Mouse (Mus musculus): Measurements from ENCODE around the gene Gh. TPM values are rescaled to one million over a fixed set of nuclear protein-coding genes. Genes with fewer than 3 reads are reported as not detected.
A peak's percentile ranks its signal among the peaks of the same experiment; 100 is the strongest.

Gh gene
- polyA plus RNA-seq, 1 experiment: not detected

DNA sequence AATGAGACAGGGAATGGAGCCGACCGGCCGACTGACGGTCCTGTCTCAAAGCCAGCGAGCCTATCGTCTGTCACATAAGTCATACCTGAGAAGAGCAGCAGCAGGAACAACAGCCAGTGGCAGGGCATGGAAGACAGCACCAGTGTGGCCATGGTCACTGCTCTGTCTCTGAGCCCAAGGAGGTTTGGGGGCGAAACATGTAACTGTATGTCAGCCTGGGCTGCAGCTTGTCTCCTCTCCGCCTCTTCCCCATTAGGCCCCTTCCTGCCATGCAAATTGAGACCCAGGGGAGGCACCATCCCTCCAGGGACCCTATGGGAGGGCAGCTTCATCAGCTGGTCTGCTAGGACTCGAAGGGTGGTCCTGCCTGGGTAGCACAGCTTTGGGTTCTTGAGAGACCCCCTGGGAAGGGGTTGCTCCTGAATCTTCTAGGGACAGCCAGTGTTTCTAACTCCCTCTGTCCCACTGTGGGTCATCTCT, 12.7 kb upstream of the Gh start, which contains the start of gene Cd79b:
Gene Cd79b, minus strand, starts transcription at position 430 of the 480 bp plus-strand sequence.
- H3K4me1 ChIP-seq (ENCODE audit: control insufficient read depth, insufficient read depth, low read length): peaks cover 25% of the 10 kb centered on the region
- no peak within 1 kb of the TSS for H3K27ac ChIP-seq (ENCODE audit: insufficient read depth, low read depth, low read length)

DNA sequence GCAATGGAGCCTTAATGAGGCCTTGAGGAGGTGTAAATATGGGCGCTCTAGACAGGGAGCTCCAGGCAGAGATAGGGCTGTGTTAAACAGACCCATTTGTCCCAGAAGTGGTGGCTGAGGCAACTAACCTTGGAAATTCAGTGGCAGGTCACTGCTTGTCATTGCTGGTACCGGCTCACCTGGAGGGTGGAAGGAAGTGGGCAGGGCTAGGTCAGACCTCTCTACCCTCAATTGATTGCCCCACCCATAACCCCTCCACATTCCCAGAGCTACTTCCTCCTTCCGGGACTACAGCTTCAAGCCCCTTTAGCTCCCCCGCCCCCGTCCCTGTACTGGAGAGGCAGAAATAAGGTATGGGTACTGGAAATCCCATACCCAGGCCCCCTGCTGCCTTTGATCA, 11.9 kb upstream of the Gh start:
- Histone ChIP-seq H3K27ac (ENCODE audit: insufficient read depth, low read depth, low read length) (no peak overlapping the region), H3K4me3 (ENCODE audit: insufficient read depth, low read length) (no peak overlapping the region), H3K4me1 (ENCODE audit: control insufficient read depth, insufficient read depth, low read length) (peaks cover 18% of the 10 kb centered on the region)
- TF ChIP-seq POLR2A (IDR thresholded peaks at IDR 0.05; ENCODE audit: borderline replicate concordance, low read depth, low read length) (no peak), CTCF (IDR thresholded peaks at IDR 0.05; ENCODE audit: low read depth, low read length) (no peak)

More for the DNA sequence above, 12.7 kb upstream of the Gh start, which contains the start of gene Cd79b:
- TF ChIP-seq POLR2A (IDR thresholded peaks at IDR 0.05; ENCODE audit: borderline replicate concordance, low read depth, low read length) (no peak), CTCF (IDR thresholded peaks at IDR 0.05; ENCODE audit: low read depth, low read length) (no peak)
- no peak within 1 kb of the TSS for H3K4me3 ChIP-seq (ENCODE audit: insufficient read depth, low read length)

DNA sequence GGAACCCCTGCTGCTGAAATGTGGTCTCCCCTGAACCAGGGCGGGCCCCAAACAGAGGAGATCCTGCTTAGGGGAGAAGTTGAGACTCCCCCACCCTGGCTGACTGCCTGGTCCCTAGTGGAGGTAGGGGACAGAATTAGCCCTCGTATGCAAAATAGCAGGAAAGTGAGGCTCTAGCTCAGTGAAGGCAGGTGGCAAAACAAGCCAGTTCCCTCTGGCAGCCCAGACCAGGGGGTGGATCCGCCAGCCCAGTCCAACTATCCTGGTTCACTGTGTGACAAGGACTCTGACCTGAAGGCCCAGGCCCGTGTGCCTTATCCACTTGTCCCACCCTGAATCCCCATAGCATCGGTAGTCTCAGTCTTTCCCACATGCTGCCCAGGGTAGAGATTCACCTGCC, 8.5 kb upstream of the Gh start:
- Histone ChIP-seq H3K4me3 (ENCODE audit: insufficient read depth, low read length) (no peak overlapping the region), H3K4me1 (ENCODE audit: control insufficient read depth, insufficient read depth, low read length) (peaks cover 14% of the 10 kb centered on the region), H3K27ac (ENCODE audit: insufficient read depth, low read depth, low read length) (no peak overlapping the region)
- no peak for TF ChIP-seq CTCF (IDR thresholded peaks at IDR 0.05; ENCODE audit: low read depth, low read length)
- no peak for TF ChIP-seq POLR2A (IDR thresholded peaks at IDR 0.05; ENCODE audit: borderline replicate concordance, low read depth, low read length)

DNA sequence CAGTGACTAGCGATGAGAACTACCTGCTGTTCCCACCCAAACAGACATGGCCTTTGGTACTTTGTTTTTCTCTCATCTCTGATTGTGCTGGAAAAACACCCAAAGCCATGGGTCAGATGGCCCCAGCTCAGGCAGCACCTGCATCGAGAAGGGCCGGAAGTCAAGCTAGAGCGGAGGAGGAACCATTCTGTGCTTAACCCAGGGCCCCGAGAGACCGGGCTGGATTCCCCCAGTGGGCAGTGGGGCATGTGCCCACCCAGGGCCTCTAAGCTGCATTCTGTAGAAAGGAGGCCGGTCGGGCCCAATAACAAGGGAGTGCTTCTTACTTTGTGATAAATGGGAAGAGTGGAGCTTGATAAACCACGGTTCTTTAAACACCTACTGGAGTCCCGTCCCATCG, 6.5 kb upstream of the Gh start:
- no peak for TF ChIP-seq POLR2A (IDR thresholded peaks at IDR 0.05; ENCODE audit: borderline replicate concordance, low read depth, low read length)
- no peak for TF ChIP-seq CTCF (IDR thresholded peaks at IDR 0.05; ENCODE audit: low read depth, low read length)
- Histone ChIP-seq H3K4me1 (ENCODE audit: control insufficient read depth, insufficient read depth, low read length) (peaks cover 18% of the 10 kb centered on the region), H3K27ac (ENCODE audit: insufficient read depth, low read depth, low read length) (no peak overlapping the region), H3K4me3 (ENCODE audit: insufficient read depth, low read length) (no peak overlapping the region)

DNA sequence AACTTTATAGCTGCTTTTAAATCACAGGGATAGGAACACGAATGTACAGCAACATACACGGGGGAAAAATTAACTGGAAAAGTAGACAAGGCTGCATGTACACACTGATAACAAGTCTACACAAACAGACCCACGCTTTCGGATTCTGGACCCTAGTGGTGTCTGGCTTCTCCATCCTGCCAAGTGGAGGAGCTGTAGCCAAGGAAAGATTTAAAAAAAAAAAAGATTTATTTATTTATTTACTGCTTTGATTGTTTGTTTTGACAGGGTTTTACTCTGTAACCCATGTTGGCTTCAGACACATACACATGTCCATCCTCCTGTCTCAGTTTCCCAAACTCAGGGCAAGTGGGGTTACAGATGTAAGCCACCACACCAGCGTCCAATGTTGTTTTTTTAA, 5.8 kb upstream of the Gh start:
- no peak overlapping the region for H3K4me3 ChIP-seq (ENCODE audit: insufficient read depth, low read length)
- no peak overlapping the region for H3K27ac ChIP-seq (ENCODE audit: insufficient read depth, low read depth, low read length)
- H3K4me1 ChIP-seq (ENCODE audit: control insufficient read depth, insufficient read depth, low read length): peaks cover 18% of the 10 kb centered on the region
- no peak for TF ChIP-seq POLR2A (IDR thresholded peaks at IDR 0.05; ENCODE audit: borderline replicate concordance, low read depth, low read length)
- TF ChIP-seq CTCF (IDR thresholded peaks at IDR 0.05; ENCODE audit: low read depth, low read length): no peak

DNA sequence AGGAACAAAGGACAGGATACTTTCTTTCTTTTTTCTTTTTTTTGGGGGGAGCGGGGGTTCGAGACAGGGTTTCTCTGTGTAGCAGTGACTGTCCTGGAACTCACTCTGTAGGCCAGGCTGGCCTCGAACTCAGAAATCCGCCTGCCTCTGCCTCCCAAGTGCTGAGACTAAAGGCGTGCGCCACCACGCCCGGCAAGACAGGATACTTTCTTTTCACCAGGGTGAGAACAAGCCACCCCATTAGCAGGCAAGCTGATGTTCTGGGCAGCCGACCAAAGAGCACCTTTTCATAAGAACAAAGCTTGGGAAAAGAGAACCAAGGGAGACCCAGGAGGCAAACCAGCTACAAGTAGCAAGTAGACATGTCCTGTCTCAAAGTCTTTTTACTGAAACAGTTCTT, 5.1 kb upstream of the Gh start:
- Histone ChIP-seq H3K4me1 (ENCODE audit: control insufficient read depth, insufficient read depth, low read length) (peaks cover 18% of the 10 kb centered on the region), H3K4me3 (ENCODE audit: insufficient read depth, low read length) (no peak overlapping the region), H3K27ac (ENCODE audit: insufficient read depth, low read depth, low read length) (no peak overlapping the region)
- no peak for TF ChIP-seq POLR2A (IDR thresholded peaks at IDR 0.05; ENCODE audit: borderline replicate concordance, low read depth, low read length)
- no peak for TF ChIP-seq CTCF (IDR thresholded peaks at IDR 0.05; ENCODE audit: low read depth, low read length)

DNA sequence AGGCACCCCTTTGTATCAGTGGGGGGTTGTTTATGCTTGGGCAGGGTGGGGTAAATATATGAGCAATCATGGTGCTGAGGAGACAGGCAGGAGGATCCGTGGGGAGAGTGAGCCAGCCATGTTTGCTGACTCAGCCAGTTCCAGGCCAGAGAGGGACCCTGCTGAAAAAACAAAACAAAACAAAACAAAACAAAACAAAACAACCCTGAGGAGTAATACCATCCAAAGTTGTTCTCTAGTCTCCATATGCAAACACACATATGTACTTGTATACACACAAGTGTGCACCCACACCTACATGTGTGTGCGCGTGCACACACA, 4.4 kb upstream of the Gh start:
- Histone ChIP-seq H3K4me3 (ENCODE audit: insufficient read depth, low read length) (no peak overlapping the region), H3K27ac (ENCODE audit: insufficient read depth, low read depth, low read length) (peak overlapping the region; percentile 86), H3K4me1 (ENCODE audit: control insufficient read depth, insufficient read depth, low read length) (peaks cover 18% of the 10 kb centered on the region)
- TF ChIP-seq CTCF (IDR thresholded peaks at IDR 0.05; ENCODE audit: low read depth, low read length) (no peak), POLR2A (IDR thresholded peaks at IDR 0.05; ENCODE audit: borderline replicate concordance, low read depth, low read length) (no peak)

DNA sequence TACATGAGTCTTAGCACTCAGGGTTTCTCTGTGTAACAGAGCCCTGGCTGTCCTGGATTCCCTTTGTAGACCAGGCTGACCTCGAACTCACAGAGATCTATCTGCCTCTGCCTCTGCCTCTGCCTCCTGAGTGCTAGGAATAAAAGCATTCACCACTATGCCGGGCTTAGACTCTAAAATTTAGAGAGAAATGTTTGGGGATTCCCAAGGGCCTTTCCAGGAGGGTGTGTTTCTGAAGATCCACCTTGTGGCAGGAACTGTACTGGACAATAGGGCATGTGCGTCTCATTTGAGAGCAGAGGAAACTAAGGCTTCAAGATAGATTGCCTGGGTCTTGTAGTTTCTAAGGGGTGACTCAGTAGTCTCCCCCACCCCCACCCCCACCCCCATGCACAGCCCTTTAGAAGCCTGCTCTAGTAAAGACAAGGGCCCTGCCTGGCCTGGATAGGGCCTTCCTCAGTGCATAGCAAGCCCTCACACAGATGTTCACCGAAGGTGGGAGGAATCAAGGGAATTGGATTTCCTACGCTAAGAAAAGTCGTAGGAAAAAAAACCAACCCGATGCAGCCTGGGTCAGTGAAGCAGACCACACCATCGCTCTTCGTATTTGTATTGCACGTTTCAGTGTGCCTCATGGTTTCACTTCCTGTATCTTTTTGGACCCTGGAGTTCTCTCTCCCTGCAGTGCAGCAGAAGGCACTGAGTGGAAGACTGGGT, 3.8 kb upstream of the Gh start:
- Histone ChIP-seq H3K4me1 (ENCODE audit: control insufficient read depth, insufficient read depth, low read length) (peaks cover 18% of the 10 kb centered on the region), H3K4me3 (ENCODE audit: insufficient read depth, low read length) (no peak overlapping the region), H3K27ac (ENCODE audit: insufficient read depth, low read depth, low read length) (peak overlapping the region; percentile 86)
- TF ChIP-seq POLR2A (IDR thresholded peaks at IDR 0.05; ENCODE audit: borderline replicate concordance, low read depth, low read length) (no peak), CTCF (IDR thresholded peaks at IDR 0.05; ENCODE audit: low read depth, low read length) (no peak)

DNA sequence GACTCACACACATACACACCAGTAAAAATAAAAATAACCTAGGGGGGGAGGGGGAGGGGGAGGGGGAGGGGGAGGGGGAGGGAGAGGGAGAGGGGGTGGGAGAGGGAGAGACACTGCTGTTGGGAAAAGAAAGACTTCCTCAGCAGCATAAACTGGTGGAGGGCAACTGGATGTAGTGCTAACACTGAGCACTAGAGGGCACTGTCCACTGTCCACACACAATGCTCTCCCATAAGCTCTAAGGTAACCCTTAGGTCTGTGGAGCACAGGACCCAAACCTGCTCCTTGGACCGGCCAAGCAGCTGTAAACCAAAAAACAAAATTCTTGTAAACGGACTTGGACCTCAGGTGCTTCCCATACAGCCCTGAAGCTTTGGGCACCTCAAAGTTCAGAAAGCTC, 969 bp upstream of the Gh start:
- TF ChIP-seq CTCF (IDR thresholded peaks at IDR 0.05; ENCODE audit: low read depth, low read length) (peak; percentile 51), POLR2A (IDR thresholded peaks at IDR 0.05; ENCODE audit: borderline replicate concordance, low read depth, low read length) (no peak)
- Histone ChIP-seq H3K27ac (ENCODE audit: insufficient read depth, low read depth, low read length) (no peak overlapping the region), H3K4me1 (ENCODE audit: control insufficient read depth, insufficient read depth, low read length) (peaks cover 18% of the 10 kb centered on the region), H3K4me3 (ENCODE audit: insufficient read depth, low read length) (no peak overlapping the region)

DNA sequence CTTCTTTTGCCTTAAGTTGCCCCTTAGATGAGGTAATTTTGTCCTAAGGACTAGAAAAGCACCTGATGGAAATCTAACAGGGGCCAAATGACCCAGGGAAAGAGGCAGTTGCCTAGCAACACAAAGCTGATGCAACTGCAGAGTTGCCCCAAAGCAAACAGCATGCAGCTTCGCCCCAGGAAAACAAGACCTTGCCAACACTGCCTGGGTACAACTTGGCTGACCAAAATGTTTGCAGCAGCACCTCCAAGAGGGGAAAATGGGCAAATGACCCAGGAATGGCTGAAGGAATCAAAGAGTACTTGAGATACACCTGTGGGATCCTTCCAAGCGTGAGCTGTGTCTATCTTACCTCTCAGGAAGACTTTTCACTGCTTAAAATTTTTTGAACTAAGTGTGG, 9.8 kb downstream of the Gh start:
- peaks cover 3% of the 10 kb centered on the region for H3K4me1 ChIP-seq (ENCODE audit: control insufficient read depth, insufficient read depth, low read length)
- no peak overlapping the region for H3K4me3 ChIP-seq (ENCODE audit: insufficient read depth, low read length)
- TF ChIP-seq POLR2A (IDR thresholded peaks at IDR 0.05; ENCODE audit: borderline replicate concordance, low read depth, low read length) (no peak), CTCF (IDR thresholded peaks at IDR 0.05; ENCODE audit: low read depth, low read length) (no peak)
- no peak overlapping the region for H3K27ac ChIP-seq (ENCODE audit: insufficient read depth, low read depth, low read length)

Measured in bone marrow macrophage, adult 2 months (primary cell).